Mouse (Mus musculus) limb, embryonic 15.5 days (tissue): Measurements from ENCODE around the gene Cd300a. TPM values are rescaled to one million over a fixed set of nuclear protein-coding genes. Genes with fewer than 3 reads are reported as not detected.

Experiments
- ATAC-seq: fragments of 200-750 bp; cut with Nextera tagmentation; 2 replicates; pipeline ENCODE4 v1.8.0; 2017; ENCODE audit warnings: low read depth, moderate TSS enrichment; ENCODE audit not compliant: insufficient number of reproducible peaks, low FRiP score, low TSS enrichment
- H3K27ac ChIP-seq: fragments of 300-500 bp; sonication (generic); 2 replicates; pipeline ENCODE4 v1.5.1; 2015; ENCODE audit warnings: moderate library complexity, mild to moderate bottlenecking, inconsistent platforms
- H3K27me3 ChIP-seq: fragments of 300-500 bp; sonication (generic); 2 replicates; pipeline ENCODE4 v1.6.1; 2015; ENCODE audit warnings: inconsistent platforms
- H3K36me3 ChIP-seq: fragments of 300-500 bp; sonication (generic); 2 replicates; pipeline ENCODE4 v1.6.1; 2015; ENCODE audit warnings: inconsistent platforms
- H3K4me1 ChIP-seq: fragments of 300-500 bp; sonication (generic); 2 replicates; pipeline ENCODE4 v1.6.1; 2015; ENCODE audit warnings: inconsistent platforms
- H3K4me2 ChIP-seq: fragments of 300-500 bp; sonication (generic); 2 replicates; pipeline ENCODE4 v1.6.1; 2015; ENCODE audit warnings: mild to moderate bottlenecking, inconsistent platforms
- H3K4me3 ChIP-seq: fragments of 300-500 bp; sonication (generic); 2 replicates; pipeline ENCODE4 v1.5.1; 2015; ENCODE audit warnings: mild to moderate bottlenecking, inconsistent platforms
- H3K9ac ChIP-seq: fragments of 300-500 bp; sonication (generic); 2 replicates; pipeline ENCODE4 v1.6.1; 2015; ENCODE audit warnings: inconsistent platforms
- H3K9me3 ChIP-seq: fragments of 300-500 bp; sonication (generic); 2 replicates; pipeline ENCODE4 v1.6.1; 2016; ENCODE audit warnings: inconsistent platforms
- WGBS: fragments of 180-500 bp; shearing (Covaris S2); methylation state at CpG from one replicate; pipeline ENCODE4 v1.1.7; 2015; 5-methylcytosine and 5-hydroxymethylcytosine counted together
- polyA plus RNA-seq: library from polyadenylated mRNA; unstranded; fragments of >200 nt; fragmentation: Nextera tagmentation; extraction: Ambion mirVana; gene quantifications from 2 replicates; pipeline ENCODE4 v1.2.1, GENCODE M21; 2015

Gene Cd300a
- polyA plus RNA-seq, 1 experiment from 2014 or later: 2.9 TPM

- Histone ChIP-seq H3K27ac (no peak overlapping the region), H3K27me3 (no peaks in the 10 kb centered on the region), H3K9ac (no peak overlapping the region), H3K4me1 (peaks cover 19% of the 10 kb centered on the region), H3K9me3 (no peaks in the 10 kb centered on the region), H3K36me3 (peaks cover 70% of the 10 kb centered on the region), H3K4me2 (no peak overlapping the region), H3K4me3 (no peak overlapping the region)
- ATAC-seq: no peak
- WGBS: 65% methylated on average over 11 of the region's 11 CpGs
Observed at GRCm38 (mm10) chr11:114867361-114868235, 22.2 kb upstream of the Cd300a start.

GRCm38 (mm10) chr11:114868280-114868679 is 21.6 kb upstream of the Cd300a start:
- Histone ChIP-seq H3K9ac (no peak overlapping the region), H3K9me3 (no peaks in the 10 kb centered on the region), H3K27me3 (no peaks in the 10 kb centered on the region), H3K36me3 (peaks cover 70% of the 10 kb centered on the region), H3K4me2 (no peak overlapping the region), H3K4me3 (no peak overlapping the region), H3K4me1 (peaks cover 26% of the 10 kb centered on the region), H3K27ac (no peak overlapping the region)
- WGBS: 90% methylated on average over 12 of the region's 12 CpGs
- ATAC-seq: no peak

GRCm38 (mm10) chr11:114869787-114870186 is 20.1 kb upstream of the Cd300a start:
- H3K27me3 ChIP-seq: no peaks in the 10 kb centered on the region
- H3K36me3 ChIP-seq: peaks cover 58% of the 10 kb centered on the region
- 84% methylated on average over 1 of the region's 1 CpGs for WGBS

GRCm38 (mm10) chr11:114871540-114871939 is 18.3 kb upstream of the Cd300a start:
- Histone ChIP-seq H3K4me2 (no peak overlapping the region), H3K9ac (no peak overlapping the region), H3K4me1 (peaks cover 36% of the 10 kb centered on the region), H3K9me3 (no peaks in the 10 kb centered on the region), H3K36me3 (peaks cover 52% of the 10 kb centered on the region), H3K4me3 (no peak overlapping the region), H3K27ac (no peak overlapping the region), H3K27me3 (no peaks in the 10 kb centered on the region)
- WGBS: 87% methylated on average over 2 of the region's 2 CpGs
- no peak for ATAC-seq

More at GRCm38 (mm10) chr11:114869787-114870186, 20.1 kb upstream of the Cd300a start:
- no peak overlapping the region for H3K27ac ChIP-seq
- no peak for ATAC-seq
- no peak overlapping the region for H3K9ac ChIP-seq
- H3K9me3 ChIP-seq: no peaks in the 10 kb centered on the region
- H3K4me3 ChIP-seq: no peak overlapping the region
- H3K4me2 ChIP-seq: no peak overlapping the region
- H3K4me1 ChIP-seq: peaks cover 30% of the 10 kb centered on the region

GRCm38 (mm10) chr11:114873022-114873817 is 16.6 kb upstream of the Cd300a start:
- Histone ChIP-seq H3K27ac (peak overlapping the region; percentile 63), H3K4me3 (no peak overlapping the region), H3K9me3 (no peaks in the 10 kb centered on the region), H3K4me1 (peaks cover 25% of the 10 kb centered on the region), H3K36me3 (peaks cover 42% of the 10 kb centered on the region), H3K9ac (no peak overlapping the region), H3K4me2 (no peak overlapping the region), H3K27me3 (no peaks in the 10 kb centered on the region)
- 22% methylated on average over 6 of the region's 6 CpGs for WGBS
- peak; percentile 32; the same call in 1 of the 2 replicates for ATAC-seq

GRCm38 (mm10) chr11:114874226-114875145 is 15.4 kb upstream of the Cd300a start:
- Histone ChIP-seq H3K27me3 (no peaks in the 10 kb centered on the region), H3K36me3 (peaks cover 30% of the 10 kb centered on the region), H3K9ac (no peak overlapping the region), H3K27ac (no peak overlapping the region), H3K4me2 (no peak overlapping the region), H3K9me3 (no peaks in the 10 kb centered on the region), H3K4me1 (peaks cover 25% of the 10 kb centered on the region), H3K4me3 (no peak overlapping the region)
- WGBS: 51% methylated on average over 9 of the region's 9 CpGs
- ATAC-seq: no peak

GRCm38 (mm10) chr11:114875301-114875801 is 14.5 kb upstream of the Cd300a start:
- Histone ChIP-seq H3K4me2 (no peak overlapping the region), H3K9ac (no peak overlapping the region), H3K27me3 (no peaks in the 10 kb centered on the region), H3K4me3 (no peak overlapping the region), H3K4me1 (peaks cover 25% of the 10 kb centered on the region), H3K27ac (no peak overlapping the region), H3K36me3 (peaks cover 23% of the 10 kb centered on the region), H3K9me3 (no peaks in the 10 kb centered on the region)
- no peak for ATAC-seq
- 6% methylated on average over 9 of the region's 9 CpGs for WGBS

GRCm38 (mm10) chr11:114876176-114876575 is 13.7 kb upstream of the Cd300a start:
- Histone ChIP-seq H3K9me3 (no peaks in the 10 kb centered on the region), H3K4me3 (no peak overlapping the region), H3K4me1 (peaks cover 25% of the 10 kb centered on the region), H3K27me3 (no peaks in the 10 kb centered on the region), H3K36me3 (peaks cover 15% of the 10 kb centered on the region), H3K4me2 (no peak overlapping the region), H3K27ac (no peak overlapping the region), H3K9ac (no peak overlapping the region)
- ATAC-seq: no peak
- WGBS: 17% methylated on average over 7 of the region's 7 CpGs

GRCm38 (mm10) chr11:114876621-114877020 is 13.2 kb upstream of the Cd300a start:
- ATAC-seq: no peak
- H3K9me3 ChIP-seq: no peaks in the 10 kb centered on the region
- H3K36me3 ChIP-seq: peaks cover 10% of the 10 kb centered on the region

GRCm38 (mm10) chr11:114877145-114877544 is 12.7 kb upstream of the Cd300a start:
- Histone ChIP-seq H3K27ac (no peak overlapping the region), H3K36me3 (peaks cover 6% of the 10 kb centered on the region), H3K27me3 (no peaks in the 10 kb centered on the region), H3K4me3 (no peak overlapping the region), H3K9me3 (no peaks in the 10 kb centered on the region), H3K9ac (no peak overlapping the region), H3K4me2 (no peak overlapping the region), H3K4me1 (peaks cover 25% of the 10 kb centered on the region)
- no peak for ATAC-seq
- WGBS: 51% methylated on average over 3 of the region's 3 CpGs

More at GRCm38 (mm10) chr11:114876621-114877020, 13.2 kb upstream of the Cd300a start:
- Histone ChIP-seq H3K27me3 (no peaks in the 10 kb centered on the region), H3K9ac (no peak overlapping the region), H3K4me2 (no peak overlapping the region), H3K4me3 (no peak overlapping the region), H3K27ac (no peak overlapping the region), H3K4me1 (peaks cover 25% of the 10 kb centered on the region)
- WGBS: 16% methylated on average over 2 of the region's 2 CpGs

- Histone ChIP-seq H3K9me3 (no peaks in the 10 kb centered on the region), H3K4me2 (no peak overlapping the region), H3K27ac (no peak overlapping the region), H3K4me3 (no peak overlapping the region), H3K4me1 (peaks cover 13% of the 10 kb centered on the region), H3K36me3 (no peaks in the 10 kb centered on the region), H3K27me3 (no peaks in the 10 kb centered on the region), H3K9ac (no peak overlapping the region)
- 63% methylated on average over 2 of the region's 2 CpGs for WGBS
- no peak for ATAC-seq
Observed at GRCm38 (mm10) chr11:114879666-114880065, 10.2 kb upstream of the Cd300a start.
